ENCODE assay signal across 1 mouse cellular context in genomic region chr2:153478583-153478982, GRCm38 (mm10).
TF ChIP-seq lines count a peak whose summit lies in the region.

No protein-coding gene starts in this region.

TF ChIP-seq in CH12.LX, 34 proteins besides CTCF, POLR2A, EP300 and RAD21:
- TF ChIP-seq CHD2 (IDR thresholded peaks at IDR 0.05; ENCODE audit: low read length), result no peak
- no peak for TF ChIP-seq MAX (IDR thresholded peaks at IDR 0.05; ENCODE audit: low read length)
- TF ChIP-seq SMC3 (IDR thresholded peaks at IDR 0.05; ENCODE audit: low read depth, low read length), result peak; percentile 98
- TF ChIP-seq ZC3H11A (IDR thresholded peaks at IDR 0.05; ENCODE audit: low read depth, low read length), result peak; percentile 82
- TF ChIP-seq ETS1 (conservative IDR thresholded peaks at IDR 0.05; ENCODE audit: low read depth, low read length), result no peak
- TF ChIP-seq NRF1 (IDR thresholded peaks at IDR 0.05; ENCODE audit: low read depth, low read length), result no peak
- TF ChIP-seq MYC (IDR thresholded peaks at IDR 0.05; ENCODE audit: low read depth, low read length), result no peak
- no peak; the same call in 1 of the 2 replicates for TF ChIP-seq NELFE (IDR thresholded peaks at IDR 0.05; ENCODE audit: low read depth, low read length)
- TF ChIP-seq JUND (conservative IDR thresholded peaks at IDR 0.05; ENCODE audit: low read depth, low read length), result peak; percentile 80
- no peak for TF ChIP-seq ELF1 (IDR thresholded peaks at IDR 0.05; ENCODE audit: low read depth, low read length)
- no peak for TF ChIP-seq ZNF384 (IDR thresholded peaks at IDR 0.05; ENCODE audit: low read depth, low read length)
- no peak for TF ChIP-seq ZKSCAN1 (IDR thresholded peaks at IDR 0.05; ENCODE audit: borderline replicate concordance, low read depth, low read length)
- TF ChIP-seq CHD1 (IDR thresholded peaks at IDR 0.05; ENCODE audit: low read depth, low read length), result no peak
- no peak for TF ChIP-seq ZMIZ1 (IDR thresholded peaks at IDR 0.05; ENCODE audit: low read depth, low read length)
- no peak for TF ChIP-seq USF1 (IDR thresholded peaks at IDR 0.05; ENCODE audit: low read depth, low read length)
- TF ChIP-seq MXI1 (IDR thresholded peaks at IDR 0.05; ENCODE audit: low read depth, low read length), result no peak
- TF ChIP-seq JUN (IDR thresholded peaks at IDR 0.05; ENCODE audit: insufficient read depth, low read depth, low read length), result peak; percentile 52; the same call in 1 of the 2 replicates
- TF ChIP-seq TBP (conservative IDR thresholded peaks at IDR 0.05; ENCODE audit: low read depth, low read length), result no peak
- no peak for TF ChIP-seq BHLHE40 (IDR thresholded peaks at IDR 0.05; ENCODE audit: low read depth, low read length)
- TF ChIP-seq POLR2AphosphoS2 (IDR thresholded peaks at IDR 0.05; ENCODE audit: low read depth, low read length), result no peak
- no peak for TF ChIP-seq E2F4 (IDR thresholded peaks at IDR 0.05; ENCODE audit: insufficient replicate concordance, low read depth, low read length)
- TF ChIP-seq TCF12 (IDR thresholded peaks at IDR 0.05; ENCODE audit: low read depth, low read length), result no peak
- no peak for TF ChIP-seq GABPA (IDR thresholded peaks at IDR 0.05; ENCODE audit: insufficient replicate concordance, low read depth, low read length)
- TF ChIP-seq MEF2A (IDR thresholded peaks at IDR 0.05; ENCODE audit: borderline replicate concordance, low read depth, low read length), result no peak
- TF ChIP-seq USF2 (conservative IDR thresholded peaks at IDR 0.05; ENCODE audit: low read depth, low read length), result no peak
- 0 out of 2 replicates have a peak, but pooled peaks have one; percentile 16 for TF ChIP-seq IRF4 (IDR thresholded peaks at IDR 0.05; ENCODE audit: low read depth, low read length)
- no peak for TF ChIP-seq MAFK (IDR thresholded peaks at IDR 0.05; ENCODE audit: insufficient replicate concordance, low read length)
- no peak for TF ChIP-seq PAX5 (IDR thresholded peaks at IDR 0.05; ENCODE audit: low read length)
- no peak for TF ChIP-seq SIN3A (IDR thresholded peaks at IDR 0.05; ENCODE audit: low read length)
- no peak for TF ChIP-seq UBTF (IDR thresholded peaks at IDR 0.05; ENCODE audit: low read depth, low read length)
- TF ChIP-seq KAT2A (IDR thresholded peaks at IDR 0.05; ENCODE audit: insufficient replicate concordance, low read length), result no peak
- TF ChIP-seq MAZ (IDR thresholded peaks at IDR 0.05; ENCODE audit: low read depth, low read length), result no peak
- no peak for TF ChIP-seq RCOR1 (conservative IDR thresholded peaks at IDR 0.05; ENCODE audit: low read depth, low read length)
- no peak for TF ChIP-seq HCFC1 (IDR thresholded peaks at IDR 0.05; ENCODE audit: low read depth, low read length)
